Mouse (Mus musculus) heart, postnatal 0 days (tissue): ENCODE results near the gene Dnmt1.

ENCODE experiments used
- CTCF ChIP-seq: IDR thresholded peaks from 2 replicates; pipeline ENCODE4 v1.5.1; 2016; ENCODE audit warnings: antibody characterized with exemption, control low read depth, low read depth
- EP300 ChIP-seq: IDR thresholded peaks from 2 replicates; pipeline ENCODE4 v1.6.1; 2016; ENCODE audit warnings: antibody characterized with exemption, low read depth

- TF ChIP-seq CTCF (no peak), EP300 (no peak)
These were observed 91.2 kb downstream of the Dnmt1 start, which contains the start of gene A230050P20Rik for GRCm38 (mm10) chr9:20868448-20869001.
